Mouse (Mus musculus) kidney, embryonic 14.5 days (tissue): Measurements from ENCODE around the gene Zcchc12. TPM values are rescaled to one million over a fixed set of nuclear protein-coding genes. Genes with fewer than 3 reads are reported as not detected.

Source experiments
- polyA plus RNA-seq: library from polyadenylated mRNA; unstranded; fragments of >200 nt; fragmentation: Nextera tagmentation; extraction: Ambion mirVana; gene quantifications from 2 replicates; pipeline ENCODE4 v1.2.1, GENCODE M21; 2014

The Zcchc12 gene
- polyA plus RNA-seq, 1 experiment from 2014 or later = 4.8 TPM

Other genes starting within 250 kb of the Zcchc12 start
- gene Il13ra1, start 83.8 kb upstream of the Zcchc12 start, polyA plus RNA-seq = 19.0 and 27.0 TPM in 2 replicates
- gene Lonrf3, start 132.4 kb downstream of the Zcchc12 start, polyA plus RNA-seq = 0.49 and 0.77 TPM in 2 replicates
- not detected in 2 replicates for gene Gm6268, start 205.4 kb downstream of the Zcchc12 start, polyA plus RNA-seq